ENCODE assay signal across 8 mouse cellular contexts in genomic region chrX:12086674-12087510, GRCm38 (mm10).
DNase-seq lines count a peak whose midpoint lies in the region; ATAC-seq and TF ChIP-seq lines count a peak whose summit lies in the region.

No protein-coding gene starts in this region.

- H3K27me3 ChIP-seq in embryonic facial prominence, embryonic 12.5 days, result peaks cover 88% of the 10 kb centered on the region
- H3K27me3 ChIP-seq in limb, embryonic 12.5 days, result peaks cover 96% of the 10 kb centered on the region
- H3K27me3 ChIP-seq in midbrain, embryonic 15.5 days (replicated peaks), result peaks cover 50% of the 10 kb centered on the region

- peak overlapping the region; percentile 60 for H3K4me3 ChIP-seq in layer of hippocampus, adult 2 months
- peak overlapping the region; percentile 44 for H3K4me3 ChIP-seq in embryonic facial prominence, embryonic 12.5 days
- H3K4me3 ChIP-seq in limb, embryonic 12.5 days (replicated peaks), result peak overlapping the region; percentile 48
- peak overlapping the region; percentile 44 for H3K4me3 ChIP-seq in midbrain, embryonic 15.5 days

- peaks cover 31% of the 10 kb centered on the region for H3K4me1 ChIP-seq in embryonic facial prominence, embryonic 12.5 days
- peaks cover 71% of the 10 kb centered on the region for H3K4me1 ChIP-seq in limb, embryonic 12.5 days (replicated peaks)
- peaks cover 50% of the 10 kb centered on the region for H3K4me1 ChIP-seq in midbrain, embryonic 15.5 days

- H3K9ac ChIP-seq in embryonic facial prominence, embryonic 12.5 days, result peak overlapping the region; percentile 55
- peak overlapping the region; percentile 65 for H3K9ac ChIP-seq in limb, embryonic 12.5 days (replicated peaks)
- peak overlapping the region; percentile 57 for H3K9ac ChIP-seq in midbrain, embryonic 15.5 days

- H3K27ac ChIP-seq in layer of hippocampus, adult 2 months, result peak overlapping the region; percentile 94
- H3K27ac ChIP-seq in embryonic facial prominence, embryonic 12.5 days, result no peak overlapping the region
- H3K27ac ChIP-seq in limb, embryonic 12.5 days, result no peak overlapping the region
- H3K27ac ChIP-seq in midbrain, embryonic 15.5 days, result peak overlapping the region; percentile 93

- 1% methylated on average over 42 of the region's 70 CpGs for WGBS in embryonic facial prominence, embryonic 12.5 days
- WGBS in limb, embryonic 12.5 days, result 3% methylated on average over 55 of the region's 70 CpGs
- 3% methylated on average over 68 of the region's 70 CpGs for WGBS in midbrain, embryonic 15.5 days

- H3K4me2 ChIP-seq in embryonic facial prominence, embryonic 12.5 days (replicated peaks), result peak overlapping the region; percentile 84
- peak overlapping the region; percentile 87 for H3K4me2 ChIP-seq in limb, embryonic 12.5 days
- peak overlapping the region; percentile 92 for H3K4me2 ChIP-seq in midbrain, embryonic 15.5 days

- no peaks in the 10 kb centered on the region for H3K9me3 ChIP-seq in embryonic facial prominence, embryonic 12.5 days
- no peaks in the 10 kb centered on the region for H3K9me3 ChIP-seq in limb, embryonic 12.5 days
- H3K9me3 ChIP-seq in midbrain, embryonic 15.5 days, result no peaks in the 10 kb centered on the region

- no peak for DNase-seq in layer of hippocampus, adult 2 months (ENCODE audit: low spot score in 2 of 2)
- DNase-seq in layer of hippocampus, adult 8-10 months (ENCODE audit: low spot score in 2 of 2), result no peak
- peak; percentile 87 for DNase-seq in MN1 (ENCODE audit: low spot score)
- peak; percentile 42 to 71 for DNase-seq in heart, postnatal 36 days
- peak; percentile 26 for DNase-seq in yolk sac, embryonic 10.5 days (ENCODE audit: low spot score)

- no peak for TF ChIP-seq CTCF in layer of hippocampus, adult 2 months (conservative IDR thresholded peaks at IDR 0.05)

- ATAC-seq in embryonic facial prominence, embryonic 12.5 days (ENCODE audit: insufficient number of reproducible peaks, insufficient read depth, low FRiP score, low TSS enrichment), result no peak
- ATAC-seq in limb, embryonic 12.5 days (ENCODE audit: insufficient number of reproducible peaks, insufficient read depth, low FRiP score, low TSS enrichment, low read depth), result no peak
- no peak for ATAC-seq in midbrain, embryonic 15.5 days (replicated peaks)

- intact Hi-C loops in heart, postnatal 36 days (cut with DNase I), result no loop called here

- no peaks in the 10 kb centered on the region for H3K36me3 ChIP-seq in embryonic facial prominence, embryonic 12.5 days
- no peaks in the 10 kb centered on the region for H3K36me3 ChIP-seq in limb, embryonic 12.5 days
- no peaks in the 10 kb centered on the region for H3K36me3 ChIP-seq in midbrain, embryonic 15.5 days (replicated peaks)

Comparison
In these comparisons a context has a peak if more than half of its experiments do, and no peak if none do; other contexts are left out.
1. DNase-seq: peak in MN1 (single experiment), heart, postnatal 36 days (2 of 2) and yolk sac, embryonic 10.5 days (single experiment); none in layer of hippocampus, adult 2 months (0 of 2) and layer of hippocampus, adult 8-10 months (0 of 2).
2. H3K27ac ChIP-seq: peak in layer of hippocampus, adult 2 months (single experiment) and midbrain, embryonic 15.5 days (single experiment); none in embryonic facial prominence, embryonic 12.5 days (single experiment) and limb, embryonic 12.5 days (single experiment).
3. Peak in every context shown above with its lines, with median percentiles within 50 percentile points of each other: H3K4me3 ChIP-seq, H3K4me2 ChIP-seq and H3K9ac ChIP-seq.